Mouse (Mus musculus): ENCODE results near the gene Nub1.

Nub1 gene

DNA sequence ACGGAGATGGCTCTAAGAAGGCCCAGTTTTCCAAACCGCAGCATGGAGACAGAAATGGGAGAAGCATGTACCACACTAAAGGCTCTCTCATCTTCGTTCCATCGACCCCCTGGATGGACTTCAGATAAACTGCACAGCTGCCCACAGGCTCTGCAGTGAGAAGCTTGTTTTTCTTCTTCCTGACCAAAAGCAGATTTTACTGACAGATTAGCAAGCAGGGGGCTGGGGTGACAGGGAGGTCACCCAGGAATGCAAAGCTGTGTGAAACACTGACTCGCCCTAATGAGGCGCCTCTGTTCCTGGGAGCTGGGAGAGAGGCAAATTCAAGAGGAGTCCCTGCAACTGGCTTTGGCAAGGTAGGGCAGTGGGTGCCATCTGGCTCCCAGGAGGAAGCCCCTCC is 62.2 kb downstream of the Nub1 start:
- DNase-seq: no peak

DNA sequence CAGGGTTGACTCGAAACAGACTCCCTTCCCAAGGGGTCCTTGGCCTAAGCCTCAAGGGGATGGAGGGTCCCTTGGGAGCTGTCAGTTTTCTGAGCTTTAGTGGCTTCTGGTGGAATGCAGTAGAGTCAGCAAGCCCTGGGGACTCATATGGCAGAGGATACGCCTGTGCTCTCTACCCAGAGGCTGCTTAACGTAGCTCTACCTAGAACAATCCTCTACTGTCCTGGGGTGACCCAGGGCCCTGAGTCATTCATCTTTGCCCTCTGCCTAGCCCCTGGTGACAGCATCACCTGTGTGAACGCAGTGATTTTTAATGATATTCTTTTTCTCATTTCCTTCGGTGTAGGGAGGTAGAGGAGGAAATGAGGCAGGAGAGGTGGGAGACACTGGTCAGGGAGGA is 64.4 kb downstream of the Nub1 start:
- peak; percentile 21 for DNase-seq

DNA sequence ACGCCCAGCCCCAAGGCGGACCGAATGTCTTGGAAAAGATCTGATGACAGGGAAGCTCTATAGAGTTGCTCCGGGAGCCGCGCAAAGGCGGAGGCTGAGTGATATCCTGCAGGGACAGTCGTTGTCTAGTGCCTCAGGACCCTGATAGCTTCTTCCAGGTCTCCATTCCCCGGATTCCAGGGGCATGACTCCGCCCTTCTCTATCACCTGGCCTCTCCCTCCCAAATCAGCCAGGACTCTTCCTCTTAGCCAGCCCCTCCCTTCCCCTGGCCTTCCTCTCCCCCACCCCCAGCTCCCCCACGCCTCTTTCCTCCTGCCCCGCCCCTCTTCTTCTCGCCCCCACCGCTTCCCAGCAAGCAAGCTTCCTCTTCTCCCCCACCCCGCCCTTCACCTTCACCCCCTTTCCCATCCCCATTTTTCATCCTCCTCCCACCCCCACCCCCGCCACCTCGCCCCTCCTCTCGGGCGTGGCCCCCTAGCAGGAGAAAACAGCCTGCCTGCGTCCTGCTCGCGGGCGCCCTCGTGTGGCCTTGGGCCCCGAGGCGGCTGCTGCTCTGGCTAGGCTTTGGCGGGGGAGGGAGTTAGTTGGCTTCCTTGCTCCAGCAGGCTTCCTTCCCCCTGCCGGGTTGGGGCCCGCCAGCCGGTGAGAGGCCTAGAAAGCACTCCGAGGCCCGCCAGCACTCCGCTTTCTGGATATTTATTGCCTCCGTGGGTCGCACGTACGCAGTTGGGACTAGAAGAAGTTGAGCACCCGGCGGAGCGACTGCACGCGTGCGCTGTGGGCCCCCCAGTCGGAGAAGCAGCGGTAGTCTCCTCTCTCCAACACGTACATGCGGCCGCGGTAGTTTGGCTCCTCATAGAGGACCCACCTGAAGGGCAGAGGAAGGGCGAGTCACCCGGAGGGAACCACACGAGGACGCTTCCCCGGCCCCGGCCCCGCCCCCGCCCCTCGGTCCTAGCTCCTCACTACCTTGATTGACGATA is 65.3 kb downstream of the Nub1 start:
- peak; percentile 85 for DNase-seq

DNA sequence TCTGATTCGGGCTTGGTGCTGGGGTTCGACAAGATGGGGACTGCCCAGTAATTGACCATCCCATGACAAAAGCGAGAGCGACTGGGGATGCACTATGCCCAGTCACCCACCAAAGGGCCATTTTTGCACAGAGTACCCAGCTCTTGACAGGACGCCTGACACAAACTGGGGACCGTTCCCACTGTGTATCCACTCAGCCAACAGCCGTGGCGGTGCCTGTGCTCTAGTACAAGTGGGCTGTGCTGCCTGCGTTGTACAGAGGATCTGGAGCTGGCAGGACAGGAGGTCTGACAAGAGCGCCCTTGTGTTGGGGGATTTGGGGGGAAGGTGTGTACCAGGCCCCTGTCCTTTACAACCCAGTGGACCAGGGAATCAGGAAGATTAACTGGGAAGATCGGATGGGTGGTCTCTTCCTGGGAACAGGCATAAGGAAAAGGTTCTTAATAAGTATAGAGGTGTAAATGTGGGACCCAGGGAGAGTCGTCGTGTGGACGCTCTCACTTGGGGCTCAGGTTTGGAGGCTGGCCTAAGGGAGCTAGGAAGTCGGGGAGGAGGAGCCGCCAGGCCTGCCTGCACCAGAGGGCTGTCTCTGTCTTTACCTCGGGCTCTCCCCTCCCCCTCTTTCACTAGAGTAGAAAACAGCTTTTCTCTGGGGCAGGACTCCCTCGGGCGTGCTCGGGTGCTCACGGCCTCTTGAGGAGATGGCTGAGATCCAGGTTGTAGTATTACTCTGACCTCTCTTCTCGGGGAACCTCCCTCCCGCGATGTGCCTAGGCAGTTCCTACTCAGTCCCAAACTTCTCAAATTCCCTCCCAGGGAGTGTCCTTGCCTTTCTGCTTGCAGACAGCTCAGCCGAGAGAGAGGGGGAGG is 66.2 kb downstream of the Nub1 start:
- peak; percentile 47 for DNase-seq

DNA sequence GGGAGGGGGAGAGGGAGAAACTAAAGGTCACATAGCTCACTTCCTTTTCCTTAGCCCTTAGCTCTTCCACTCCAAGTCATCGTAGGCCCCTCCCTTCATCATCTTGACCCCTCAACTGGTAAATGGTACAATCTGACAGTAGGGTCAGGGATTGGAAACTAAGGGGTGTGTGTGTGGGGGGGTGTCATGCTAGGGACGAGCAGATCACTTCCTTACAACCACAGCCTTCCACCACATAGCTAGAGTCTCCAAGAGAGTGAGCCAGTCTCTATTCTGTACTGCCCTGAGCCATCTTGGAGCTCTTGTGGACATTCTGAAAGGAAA is 66.8 kb downstream of the Nub1 start:
- DNase-seq: no peak

DNA sequence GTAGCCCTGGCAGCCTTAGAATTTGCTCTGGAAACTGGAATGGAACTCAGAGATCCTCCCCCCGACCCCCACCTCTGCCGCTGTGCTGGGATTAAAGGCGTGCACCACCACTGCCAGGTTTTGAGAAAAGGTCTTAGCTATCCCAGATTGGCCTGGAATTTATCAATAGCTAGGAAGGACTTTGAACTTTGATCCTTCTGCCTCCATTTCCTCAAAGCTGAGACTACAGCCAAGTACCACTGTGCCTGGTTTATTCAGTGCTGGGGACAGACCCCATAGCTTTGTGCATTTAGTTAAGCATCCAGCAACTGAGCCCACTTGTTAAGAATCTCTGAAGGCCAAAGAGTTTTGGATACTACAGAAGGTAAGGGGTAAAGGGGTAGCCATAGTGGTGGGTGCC is 71.6 kb downstream of the Nub1 start:
- no peak for DNase-seq

DNA sequence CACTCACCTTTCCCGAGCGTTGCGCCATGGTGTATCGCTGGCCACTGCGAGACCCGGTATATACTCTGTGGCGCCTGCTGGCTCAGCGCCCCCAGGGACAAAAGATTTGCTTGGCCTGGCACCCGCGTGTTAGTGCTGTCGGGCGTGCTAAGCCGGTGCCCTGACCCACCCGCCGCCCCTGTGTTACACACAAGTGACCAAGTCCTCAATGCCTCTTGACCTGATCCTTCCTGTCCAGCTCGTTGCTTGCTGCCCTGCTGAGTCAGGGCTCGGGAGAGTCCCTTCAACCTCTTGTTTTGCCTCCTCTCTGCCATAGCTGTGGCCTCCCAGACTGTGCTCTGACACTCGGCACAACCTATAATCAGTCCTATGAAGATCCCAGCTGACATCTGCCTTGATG is 72.5 kb downstream of the Nub1 start, which contains the start of gene Crygn:
Gene Crygn, minus strand, starts transcription at position 193 of the 400 bp plus-strand sequence.
- DNase-seq: no peak

Measured in cerebellum, adult 11-12 months (tissue).